Mouse (Mus musculus): ENCODE measurements around the gene Gpr152. TPM values are rescaled to one million over a fixed set of nuclear protein-coding genes. Genes with fewer than 3 reads are reported as not detected.
A peak's percentile ranks its signal among the peaks of the same experiment; 100 is the strongest.
"Not testable (repeated sequence)": the region's sequence is repeated elsewhere in the genome, so short reads cannot be mapped to it uniquely, and the experiment has no call there.

The Gpr152 gene
- polyA plus RNA-seq, 1 experiment from 2014 or later = not detected

- Histone ChIP-seq H3K4me3 (ENCODE audit: low read depth, low read length) (no peak overlapping the region), H3K4me1 (ENCODE audit: insufficient read depth) (peaks cover 52% of the 10 kb centered on the region), H3K27ac (ENCODE audit: low read depth) (0 out of 2 replicates have a peak overlapping the region, but pooled peaks have one; percentile 78), H3K4me2 (ENCODE audit: low read depth, low read length) (peak overlapping the region; percentile 64), H3K27me3 (ENCODE audit: insufficient read depth, low read length) (no peaks in the 10 kb centered on the region), H3K9me3 (ENCODE audit: low read length) (no peaks in the 10 kb centered on the region), H3K9ac (replicated peaks) (no peak overlapping the region), H3K36me3 (replicated peaks; ENCODE audit: insufficient read depth, low read length) (peaks cover 16% of the 10 kb centered on the region)
- DNase-seq (no peak), ATAC-seq (no peak)
- TF ChIP-seq EP300 (IDR thresholded peaks at IDR 0.05; ENCODE audit: low read depth) (no peak), CTCF (IDR thresholded peaks at IDR 0.05; ENCODE audit: low read depth) (no peak)
- 81% methylated on average over 4 of the region's 4 CpGs for WGBS (ENCODE audit: insufficient replicate concordance)
Measured at GRCm38 (mm10) chr19:4124432-4124831, 15.2 kb upstream of the Gpr152 start.

- not testable (repeated sequence) for DNase-seq; H3K27me3 ChIP-seq (ENCODE audit: insufficient read depth, low read length); H3K9me3 ChIP-seq (ENCODE audit: low read length)
- ATAC-seq = peak; percentile 9
- peaks cover 49% of the 10 kb centered on the region for H3K4me1 ChIP-seq (ENCODE audit: insufficient read depth)
- H3K4me2 ChIP-seq (ENCODE audit: low read depth, low read length) = peak overlapping the region; percentile 64
- H3K9ac ChIP-seq (replicated peaks) = peak overlapping the region; percentile 59
- 28% methylated on average over 4 of the region's 4 CpGs for WGBS (ENCODE audit: insufficient replicate concordance)
- H3K27ac ChIP-seq (ENCODE audit: low read depth) = peak overlapping the region; percentile 78; the same call in 1 of the 2 replicates
- peaks cover 22% of the 10 kb centered on the region for H3K36me3 ChIP-seq (replicated peaks; ENCODE audit: insufficient read depth, low read length)
- H3K4me3 ChIP-seq (ENCODE audit: low read depth, low read length) = peak overlapping the region; percentile 67
Measured at GRCm38 (mm10) chr19:4125268-4125667, 14.3 kb upstream of the Gpr152 start.

DNA sequence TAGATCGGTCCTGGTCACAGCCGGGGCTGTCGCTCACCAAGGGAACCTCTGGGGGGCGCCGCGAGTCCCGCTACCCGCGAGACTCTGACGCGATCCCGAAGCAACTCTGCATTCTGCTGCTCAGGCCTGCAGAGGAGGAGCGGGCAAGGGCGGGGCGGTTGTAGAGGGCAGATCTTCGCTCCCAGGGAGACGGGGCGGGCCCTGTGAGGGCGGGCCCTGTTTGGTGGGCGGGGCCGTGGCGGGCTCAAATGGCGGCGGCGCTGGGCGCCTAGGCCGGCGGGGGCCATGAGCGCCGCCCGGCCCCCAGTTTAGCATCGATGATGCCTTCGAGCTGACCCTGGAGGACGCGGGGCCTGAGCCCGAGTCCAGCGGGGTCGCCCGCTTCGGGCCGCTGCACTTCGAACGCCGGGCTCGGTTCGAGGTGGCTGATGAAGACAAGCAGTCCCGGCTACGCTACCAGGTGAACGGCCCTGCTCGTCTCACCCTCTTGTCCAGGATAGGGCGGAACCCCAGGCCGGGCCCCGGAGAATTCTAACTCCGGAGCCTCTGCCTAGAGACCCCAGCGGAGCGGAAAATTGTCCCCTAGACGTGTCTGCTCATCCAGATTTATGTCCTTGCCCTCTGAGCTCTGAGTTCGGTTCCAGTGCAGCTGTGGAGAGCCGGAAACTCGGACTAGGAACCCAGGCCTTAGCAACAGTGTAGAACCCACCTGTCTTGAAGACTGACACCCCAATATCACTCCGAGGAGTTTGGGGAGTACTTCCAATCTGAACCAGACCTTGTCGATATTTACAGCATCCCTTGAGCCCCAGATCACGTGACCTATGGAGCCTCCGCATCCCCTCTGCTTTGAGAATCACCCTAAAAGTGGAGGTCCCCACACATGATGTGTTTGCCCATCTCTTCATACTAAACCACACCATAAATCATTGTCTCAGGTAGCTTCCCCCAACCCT, 13.6 kb upstream of the Gpr152 start, which contains the start of gene Aip:
Gene Aip, minus strand, starts transcription at position 118 of the 956 bp plus-strand sequence.
- H3K9me3 ChIP-seq (ENCODE audit: low read length) = no peaks in the 10 kb centered on the region
- peak within 1 kb of the TSS; percentile 82 for H3K9ac ChIP-seq (replicated peaks)
- H3K4me3 ChIP-seq (ENCODE audit: low read depth, low read length) = peak within 1 kb of the TSS; percentile 67
- peaks cover 42% of the 10 kb centered on the region for H3K4me1 ChIP-seq (ENCODE audit: insufficient read depth)
- peaks cover 27% of the 10 kb centered on the region for H3K36me3 ChIP-seq (replicated peaks; ENCODE audit: insufficient read depth, low read length)
- no peaks in the 10 kb centered on the region for H3K27me3 ChIP-seq (ENCODE audit: insufficient read depth, low read length)
- peak within 1 kb of the TSS; percentile 78 for H3K27ac ChIP-seq (ENCODE audit: low read depth)
- WGBS (ENCODE audit: insufficient replicate concordance) = 2% methylated on average over 59 of the region's 64 CpGs
- peak; percentile 87 for TF ChIP-seq CTCF (IDR thresholded peaks at IDR 0.05; ENCODE audit: low read depth)
- no peak for TF ChIP-seq EP300 (IDR thresholded peaks at IDR 0.05; ENCODE audit: low read depth)
- peak within 1 kb of the TSS; percentile 70 for H3K4me2 ChIP-seq (ENCODE audit: low read depth, low read length)
- DNase-seq = peak; percentile 99
- peak; percentile 93 for ATAC-seq

DNA sequence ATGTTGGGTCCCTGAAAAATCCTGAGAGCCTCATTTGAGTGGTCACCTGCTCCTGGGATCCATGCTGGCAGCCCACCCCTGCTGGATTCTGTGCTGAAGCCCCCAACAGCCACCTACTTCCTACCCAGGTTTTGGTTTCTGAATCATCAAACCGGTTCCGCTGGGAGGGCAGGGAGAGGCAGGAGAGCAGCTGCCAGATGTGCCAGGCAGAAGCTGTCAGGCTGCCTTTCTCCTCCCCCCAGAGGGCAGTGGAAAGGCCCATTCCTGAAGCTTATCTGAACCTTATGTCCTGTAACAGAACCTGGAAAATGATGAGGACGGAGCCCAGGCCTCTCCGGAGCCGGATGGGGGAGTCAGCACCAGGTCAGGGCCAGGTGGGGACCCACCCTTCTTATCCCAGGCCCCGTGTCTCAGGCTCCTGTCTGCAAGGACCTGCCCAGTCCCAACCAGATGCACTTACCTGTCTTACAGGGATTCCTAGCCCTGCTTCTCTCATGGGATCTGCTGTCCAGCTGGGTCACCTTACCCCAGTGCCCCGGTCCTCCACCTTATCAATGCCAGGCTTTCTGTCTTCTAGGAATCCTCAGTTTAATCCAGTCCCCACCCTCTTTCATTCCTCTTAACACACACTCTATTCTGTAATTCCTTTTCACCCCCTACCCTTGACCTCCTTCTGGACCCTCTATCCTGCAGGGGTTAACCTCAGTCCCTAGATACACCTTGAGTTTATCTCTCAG, 12.7 kb upstream of the Gpr152 start:
- no peaks in the 10 kb centered on the region for H3K27me3 ChIP-seq (ENCODE audit: insufficient read depth, low read length)
- H3K4me1 ChIP-seq (ENCODE audit: insufficient read depth) = peaks cover 45% of the 10 kb centered on the region
- H3K4me3 ChIP-seq (ENCODE audit: low read depth, low read length) = peak overlapping the region; percentile 67
- 59% methylated on average over 7 of the region's 7 CpGs for WGBS (ENCODE audit: insufficient replicate concordance)
- peak overlapping the region; percentile 70 for H3K4me2 ChIP-seq (ENCODE audit: low read depth, low read length)
- H3K36me3 ChIP-seq (replicated peaks; ENCODE audit: insufficient read depth, low read length) = peaks cover 34% of the 10 kb centered on the region
- no peak for ATAC-seq
- no peaks in the 10 kb centered on the region for H3K9me3 ChIP-seq (ENCODE audit: low read length)
- H3K9ac ChIP-seq (replicated peaks) = peak overlapping the region; percentile 82
- peak overlapping the region; percentile 34; the same call in 1 of the 2 replicates for H3K27ac ChIP-seq (ENCODE audit: low read depth)
- no peak for TF ChIP-seq CTCF (IDR thresholded peaks at IDR 0.05; ENCODE audit: low read depth)
- TF ChIP-seq EP300 (IDR thresholded peaks at IDR 0.05; ENCODE audit: low read depth) = no peak
- DNase-seq = no peak

- 93% methylated on average over 7 of the region's 7 CpGs for WGBS (ENCODE audit: insufficient replicate concordance)
- Histone ChIP-seq H3K27me3 (ENCODE audit: insufficient read depth, low read length) (no peaks in the 10 kb centered on the region), H3K9me3 (ENCODE audit: low read length) (no peaks in the 10 kb centered on the region), H3K4me1 (ENCODE audit: insufficient read depth) (peaks cover 32% of the 10 kb centered on the region), H3K27ac (ENCODE audit: low read depth) (0 out of 2 replicates have a peak overlapping the region, but pooled peaks have one; percentile 42), H3K36me3 (replicated peaks; ENCODE audit: insufficient read depth, low read length) (peaks cover 46% of the 10 kb centered on the region), H3K4me2 (ENCODE audit: low read depth, low read length) (peak overlapping the region; percentile 73; the same call in 1 of the 2 replicates), H3K9ac (replicated peaks) (no peak overlapping the region), H3K4me3 (ENCODE audit: low read depth, low read length) (no peak overlapping the region)
- TF ChIP-seq EP300 (IDR thresholded peaks at IDR 0.05; ENCODE audit: low read depth) (no peak), CTCF (IDR thresholded peaks at IDR 0.05; ENCODE audit: low read depth) (no peak)
- DNase-seq (no peak), ATAC-seq (no peak)
Measured at GRCm38 (mm10) chr19:4129462-4129861, 10.1 kb upstream of the Gpr152 start.

- Histone ChIP-seq H3K36me3 (replicated peaks; ENCODE audit: insufficient read depth, low read length) (peaks cover 46% of the 10 kb centered on the region), H3K9ac (replicated peaks) (peak overlapping the region; percentile 55), H3K9me3 (ENCODE audit: low read length) (no peaks in the 10 kb centered on the region), H3K27ac (ENCODE audit: low read depth) (peak overlapping the region; percentile 42; the same call in 1 of the 2 replicates), H3K27me3 (ENCODE audit: insufficient read depth, low read length) (no peaks in the 10 kb centered on the region), H3K4me3 (ENCODE audit: low read depth, low read length) (peak overlapping the region; percentile 53), H3K4me1 (ENCODE audit: insufficient read depth) (peaks cover 26% of the 10 kb centered on the region), H3K4me2 (ENCODE audit: low read depth, low read length) (peak overlapping the region; percentile 73)
- no peak for ATAC-seq
- DNase-seq = no peak
- no peak for TF ChIP-seq CTCF (IDR thresholded peaks at IDR 0.05; ENCODE audit: low read depth)
- TF ChIP-seq EP300 (IDR thresholded peaks at IDR 0.05; ENCODE audit: low read depth) = no peak
- WGBS (ENCODE audit: insufficient replicate concordance) = 81% methylated on average over 4 of the region's 4 CpGs
Measured at GRCm38 (mm10) chr19:4130106-4130505, 9.5 kb upstream of the Gpr152 start.

Data from liver, postnatal 0 days (tissue).